Mouse (Mus musculus) megakaryocyte, embryonic 14.5 days (primary cell): ENCODE results near the gene Bnip3.

Experiments used
- FLI1 ChIP-seq: IDR thresholded peaks from 2 replicates; pipeline ENCODE4 v1.6.1; 2012; ENCODE audit warnings: low read length, inconsistent platforms, mixed read lengths
- GATA1 ChIP-seq: IDR thresholded peaks from 3 replicates; pipeline ENCODE4 v1.6.1; 2012; ENCODE audit warnings: mixed read lengths, low read length, inconsistent platforms, borderline replicate concordance

- TF ChIP-seq GATA1 (no peak), FLI1 (no peak)
These were observed 61.0 kb downstream of the Bnip3 start for GRCm38 (mm10) chr7:138848028-138848920.
